17 mouse cellular contexts compared by ENCODE assay signal in genomic region chr15:12233021-12233420, GRCm38 (mm10). TPM values are rescaled to one million over a fixed set of nuclear protein-coding genes. Genes with fewer than 3 reads are reported as not detected.
A peak's percentile ranks its signal among the peaks of the same experiment; 100 is the strongest.
DNase-seq lines count a peak whose midpoint lies in the region; ATAC-seq and TF ChIP-seq lines count a peak whose summit lies in the region.
"Had no signal": no experiment of that assay in that cellular context is flagged by ENCODE, and none has a peak within 500 bp of the region (broad histone marks: within the 10 kb centered on the region; RNA-seq: fewer than 3 reads in every experiment).

No protein-coding gene starts in this region.

- H3K27me3 ChIP-seq in midbrain, embryonic 11.5 days (ENCODE audit: control insufficient read depth, insufficient read depth, low read length) = no peaks in the 10 kb centered on the region
- H3K27me3 ChIP-seq in midbrain, embryonic 10.5 days (ENCODE audit: low read depth, poor library complexity, severe bottlenecking) = no peaks in the 10 kb centered on the region
- no peaks in the 10 kb centered on the region for H3K27me3 ChIP-seq in forebrain, postnatal 0 days (ENCODE audit: insufficient read depth, low read length)
- H3K27me3 ChIP-seq: forebrain, embryonic 12.5 days; megakaryocyte, embryonic 14.5 days; neural tube, embryonic 12.5 days had no signal

- DNase-seq in frontal cortex, postnatal 10 days (ENCODE audit: low spot score in 2 of 2) = no peak
- no peak for DNase-seq in layer of hippocampus, adult 2 months (ENCODE audit: low spot score in 2 of 2)
- DNase-seq in layer of hippocampus, adult 11-12 months (ENCODE audit: low spot score) = no peak
- peak; percentile 28 for DNase-seq in midbrain, embryonic 11.5 days (ENCODE audit: low spot score, missing footprints)
- no peak for DNase-seq in midbrain, embryonic 10.5 days (ENCODE audit: low spot score)
- no peak for DNase-seq in forebrain, postnatal 0 days
- no peak for DNase-seq in ovary, adult 18-20 months (ENCODE audit: low spot score)
- DNase-seq: cerebellum, adult 9-11 months; kidney, adult 2 months; kidney, postnatal 25 days; thymus, postnatal 4 days had no signal

- no peaks in the 10 kb centered on the region for H3K9me3 ChIP-seq in midbrain, embryonic 11.5 days (ENCODE audit: control insufficient read depth, low read length)
- H3K9me3 ChIP-seq in midbrain, embryonic 10.5 days (replicated peaks) = no peaks in the 10 kb centered on the region
- no peaks in the 10 kb centered on the region for H3K9me3 ChIP-seq in forebrain, postnatal 0 days (ENCODE audit: low read length)
- H3K9me3 ChIP-seq: forebrain, embryonic 12.5 days; megakaryocyte, embryonic 14.5 days; neural tube, embryonic 12.5 days had no signal

- no peak for TF ChIP-seq CTCF in layer of hippocampus, adult 2 months (conservative IDR thresholded peaks at IDR 0.05)
- TF ChIP-seq CTCF in forebrain, postnatal 0 days (IDR thresholded peaks at IDR 0.05; ENCODE audit: low read depth) = no peak

- H3K4me3 ChIP-seq in layer of hippocampus, adult 2 months = no peak overlapping the region
- H3K4me3 ChIP-seq in midbrain, embryonic 11.5 days (ENCODE audit: low read depth, low read length) = no peak overlapping the region
- H3K4me3 ChIP-seq in midbrain, embryonic 10.5 days = no peak overlapping the region
- no peak overlapping the region for H3K4me3 ChIP-seq in forebrain, postnatal 0 days (ENCODE audit: low read depth, low read length)
- H3K4me3 ChIP-seq: forebrain, embryonic 12.5 days; megakaryocyte, embryonic 14.5 days; neural tube, embryonic 12.5 days had no signal

- H3K4me2 ChIP-seq in midbrain, embryonic 11.5 days = no peak overlapping the region
- H3K4me2 ChIP-seq in forebrain, postnatal 0 days (ENCODE audit: low read depth) = no peak overlapping the region
- H3K4me2 ChIP-seq: forebrain, embryonic 12.5 days; neural tube, embryonic 12.5 days had no signal

- peak; percentile 13 for ATAC-seq in frontal cortex, adult (ENCODE audit: low TSS enrichment)
- ATAC-seq in midbrain, embryonic 11.5 days (ENCODE audit: low FRiP score) = no peak
- no peak for ATAC-seq in forebrain, postnatal 0 days

- H3K36me3 ChIP-seq in midbrain, embryonic 11.5 days (ENCODE audit: control insufficient read depth, insufficient read depth, low read length) = peaks cover 3% of the 10 kb centered on the region
- peaks cover 62% of the 10 kb centered on the region for H3K36me3 ChIP-seq in midbrain, embryonic 10.5 days
- H3K36me3 ChIP-seq in forebrain, postnatal 0 days (ENCODE audit: insufficient read depth) = peaks cover 27% of the 10 kb centered on the region

- peak overlapping the region; percentile 73 for H3K27ac ChIP-seq in layer of hippocampus, adult 2 months
- H3K27ac ChIP-seq in midbrain, embryonic 11.5 days (ENCODE audit: low read depth, low read length) = no peak overlapping the region
- H3K27ac ChIP-seq in midbrain, embryonic 10.5 days (replicated peaks) = no peak overlapping the region
- H3K27ac ChIP-seq in forebrain, postnatal 0 days (ENCODE audit: low read depth, low read length) = no peak overlapping the region
- H3K27ac ChIP-seq: forebrain, embryonic 12.5 days; hindbrain, postnatal 0 days; liver, embryonic 14.5 days; neural tube, embryonic 12.5 days had no signal

- H3K4me1 ChIP-seq in midbrain, embryonic 11.5 days (ENCODE audit: control insufficient read depth, insufficient read depth, low read length) = no peaks in the 10 kb centered on the region
- peaks cover 18% of the 10 kb centered on the region for H3K4me1 ChIP-seq in midbrain, embryonic 10.5 days
- H3K4me1 ChIP-seq in forebrain, postnatal 0 days (ENCODE audit: insufficient read depth) = no peaks in the 10 kb centered on the region

- no peak overlapping the region for H3K9ac ChIP-seq in midbrain, embryonic 11.5 days (ENCODE audit: low read length)
- H3K9ac ChIP-seq in forebrain, postnatal 0 days = no peak overlapping the region
- H3K9ac ChIP-seq: forebrain, embryonic 12.5 days; liver, embryonic 14.5 days; neural tube, embryonic 12.5 days had no signal

- WGBS in midbrain, embryonic 11.5 days = 90% methylated on average over 4 of the region's 4 CpGs
- WGBS in midbrain, embryonic 10.5 days = 84% methylated on average over 4 of the region's 4 CpGs
- WGBS in forebrain, postnatal 0 days = 86% methylated on average over 4 of the region's 4 CpGs

RNA-seq across cellular contexts. Expression of gene Mtmr12, which starts 28.2 kb away (rescaled TPM):
- 10 to 100 TPM; 58.1 to 58.9 TPM for total RNA-seq in layer of hippocampus, adult 2 months (2021)
- 16.5 and 17.7 TPM in 2 replicates for polyA plus RNA-seq in midbrain, embryonic 11.5 days (2014; fragmentation: Nextera tagmentation; extraction: Ambion mirVana)
- 18.0 and 18.7 TPM in 2 replicates for polyA plus RNA-seq in midbrain, embryonic 10.5 days (2016; fragmentation: Nextera tagmentation; extraction: Ambion mirVana)
- 10.0 and 13.1 TPM in 2 replicates for total RNA-seq in forebrain, postnatal 0 days (2014; rRNA removed)
- polyA plus RNA-seq in forebrain, postnatal 0 days (2015; fragmentation: Nextera tagmentation; extraction: Ambion mirVana) = 4.3 and 5.5 TPM in 2 replicates
